Mouse (Mus musculus) heart, postnatal 14 days (tissue): ENCODE measurements around the gene Oscp1. TPM values are rescaled to one million over a fixed set of nuclear protein-coding genes. Genes with fewer than 3 reads are reported as not detected.

Experiments used
- DNase-seq, 2 experiments: peaks; one replicate each; pipeline ENCODE4 v3.0.0; 2021 to 2022
- intact Hi-C: fragments of 180-260 bp; cut with DNase I; formaldehyde crosslinking; loops from one replicate; pipeline ENCODE4 v1.15.1; 2025
- long read RNA-seq, 2 experiments: library from polyadenylated mRNA; stranded (forward); transcript quantifications; one replicate each; pipeline ENCODE4 v2.0.0; 2021
- total RNA-seq, 2 experiments: library from RNA; stranded (reverse); gene quantifications; 2 replicates each; pipeline ENCODE4 v1.2.3; 2021

Oscp1 gene
- 1 to 10 TPM; 1.8 to 2.4 TPM for total RNA-seq
- long read RNA-seq, experiment 1, full-length matches to known transcripts = 2 of 3 reads
- long read RNA-seq, experiment 1, partial matches to known transcripts = 1 of 3 reads
- long read RNA-seq, experiment 1, other reads (novel, unspliced or antisense) = 0 of 3 reads
- long read RNA-seq, experiment 2, full-length matches to known transcripts = 2 of 2 reads
- long read RNA-seq, experiment 2, partial matches to known transcripts = 0 of 2 reads
- long read RNA-seq, experiment 2, other reads (novel, unspliced or antisense) = 0 of 2 reads

DNA sequence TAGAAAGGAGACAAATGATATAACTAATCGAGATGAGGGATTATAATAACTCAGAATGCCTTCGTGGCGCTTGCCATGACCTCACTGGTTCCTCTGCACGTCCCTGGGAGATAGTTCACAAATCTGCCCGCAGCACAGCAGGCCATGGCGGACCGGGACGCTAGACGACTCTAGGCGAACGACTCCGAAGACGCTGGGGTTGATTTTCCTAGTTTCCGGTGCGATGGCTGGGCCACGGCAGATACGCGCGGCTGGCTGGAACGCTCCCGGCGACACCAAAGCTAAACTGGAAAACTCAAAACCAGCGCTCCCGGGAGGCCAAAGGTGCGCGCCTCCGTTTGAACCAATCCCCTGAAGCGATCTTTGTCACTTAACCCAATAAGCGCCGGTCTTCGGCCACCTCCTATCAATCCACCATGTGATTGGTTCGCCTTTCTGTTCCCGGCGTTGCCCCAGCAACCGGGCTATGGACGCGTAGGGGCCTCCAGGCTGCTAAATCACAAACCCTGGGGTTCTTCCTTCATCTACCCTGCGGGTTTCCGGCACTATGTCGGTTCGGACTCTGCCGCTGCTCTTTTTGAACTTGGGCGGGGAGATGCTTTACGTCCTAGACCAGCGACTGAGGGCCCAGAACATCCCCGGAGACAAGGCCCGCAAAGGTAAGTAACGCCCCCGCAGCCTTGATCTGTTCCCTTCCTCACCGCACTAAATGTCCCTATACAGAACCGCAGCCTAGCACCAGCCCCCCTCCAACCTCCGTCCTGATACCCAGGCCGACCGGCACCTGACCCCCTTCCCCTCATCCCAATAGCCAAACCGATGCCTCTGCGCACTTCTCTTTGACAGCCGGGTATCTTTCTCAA lies at the start of gene Oscp1:
Gene Oscp1 (plus strand): TSS at position 432 of the 863 bp plus-strand sequence.
- intact Hi-C loops = no loop called here
- peak; percentile 81 to 89 for DNase-seq

DNA sequence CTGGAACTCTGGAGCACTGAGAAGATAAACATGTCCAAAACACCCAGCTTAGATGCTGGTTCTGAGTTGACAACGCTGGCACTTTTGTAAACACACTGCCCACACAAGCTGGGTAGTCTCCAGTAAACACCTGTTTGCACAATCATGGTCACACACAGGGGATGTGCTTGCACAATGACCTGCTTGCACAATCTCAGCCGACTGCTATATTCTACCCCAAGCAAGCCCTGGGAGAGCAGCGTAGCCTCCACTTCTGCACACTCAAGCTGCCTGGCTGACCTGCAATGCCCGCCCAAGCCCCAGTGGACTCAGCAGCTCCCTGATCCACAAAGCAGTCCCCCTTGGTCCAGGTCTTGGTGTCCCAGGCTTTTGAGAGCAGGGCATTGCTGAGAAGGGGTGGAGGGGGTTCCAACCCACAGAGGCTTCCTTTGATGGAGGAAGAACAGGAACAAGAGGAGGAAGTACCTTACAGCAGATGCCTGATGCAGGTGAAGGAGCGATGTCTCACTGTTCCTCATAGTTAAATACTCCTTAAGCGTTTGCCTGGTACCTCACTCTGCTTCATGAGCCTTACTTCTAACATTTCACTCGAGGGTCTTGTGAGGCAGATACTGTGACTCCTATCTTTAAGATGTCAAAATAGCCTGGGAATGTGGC lies 40.6 kb upstream of the Oscp1 start:
- intact Hi-C loops = no loop called here
- no peak for DNase-seq

DNA sequence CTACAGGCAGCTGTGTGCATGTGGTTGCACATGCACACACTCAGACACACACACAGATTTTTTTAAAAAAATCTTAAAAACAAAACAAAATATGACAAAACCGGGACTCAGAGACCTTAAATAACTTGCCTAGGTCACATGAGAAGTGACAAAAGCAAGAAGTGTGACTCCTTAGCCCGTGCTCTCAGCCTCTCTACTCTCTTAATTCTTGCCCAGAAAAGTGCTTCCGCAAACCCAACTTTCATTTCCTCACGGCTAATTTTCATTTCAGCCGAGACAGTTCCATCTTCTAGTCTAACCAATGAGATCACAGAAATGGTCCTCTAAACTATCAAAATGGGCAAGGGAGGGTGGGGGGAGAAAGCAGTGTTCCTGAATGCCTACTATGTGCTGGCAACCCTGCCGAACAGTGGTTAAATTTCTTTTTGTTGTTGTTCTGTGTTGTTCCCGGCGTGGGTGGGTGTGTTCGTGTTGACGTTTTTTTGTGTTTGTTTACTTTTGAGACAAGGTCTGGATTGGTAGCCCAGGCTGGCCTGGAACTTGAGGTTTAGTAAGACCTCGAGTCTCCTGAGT lies 39.3 kb upstream of the Oscp1 start:
- DNase-seq = no peak
- intact Hi-C loops = no loop called here

DNA sequence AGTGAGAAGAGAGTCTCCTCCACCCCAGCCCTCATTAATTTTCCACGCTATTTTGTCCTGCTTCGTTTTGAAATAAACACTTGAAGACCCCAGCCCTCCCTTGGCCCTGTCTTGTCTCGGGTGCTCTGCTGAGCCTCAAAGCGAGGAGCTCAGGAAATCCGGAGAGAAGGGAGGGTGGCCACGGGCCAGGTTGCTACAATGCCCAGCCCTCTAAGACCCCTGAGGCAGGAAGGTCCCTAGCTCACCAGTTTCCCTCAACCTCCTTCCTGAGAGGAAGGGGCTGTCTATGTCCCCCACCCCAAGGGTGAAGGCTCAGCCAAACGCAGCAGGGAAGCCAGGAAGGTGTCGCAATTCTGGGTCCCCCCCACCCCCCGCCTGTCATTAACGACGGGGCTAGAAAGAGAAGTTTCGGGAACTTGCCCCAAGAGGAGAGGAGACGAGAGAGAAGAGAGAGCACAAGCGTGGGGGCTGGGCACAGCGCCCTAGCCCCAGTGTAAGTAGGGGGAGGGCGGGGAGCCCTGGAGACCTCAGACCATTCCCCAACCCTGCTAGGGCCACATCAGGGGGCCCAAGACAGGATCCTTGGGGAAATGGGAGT lies 34.0 kb upstream of the Oscp1 start, which contains the start of gene Csf3r:
Gene Csf3r (plus strand): TSS at position 248 of the 598 bp plus-strand sequence.
- intact Hi-C loops = no loop called here
- no peak for DNase-seq

DNA sequence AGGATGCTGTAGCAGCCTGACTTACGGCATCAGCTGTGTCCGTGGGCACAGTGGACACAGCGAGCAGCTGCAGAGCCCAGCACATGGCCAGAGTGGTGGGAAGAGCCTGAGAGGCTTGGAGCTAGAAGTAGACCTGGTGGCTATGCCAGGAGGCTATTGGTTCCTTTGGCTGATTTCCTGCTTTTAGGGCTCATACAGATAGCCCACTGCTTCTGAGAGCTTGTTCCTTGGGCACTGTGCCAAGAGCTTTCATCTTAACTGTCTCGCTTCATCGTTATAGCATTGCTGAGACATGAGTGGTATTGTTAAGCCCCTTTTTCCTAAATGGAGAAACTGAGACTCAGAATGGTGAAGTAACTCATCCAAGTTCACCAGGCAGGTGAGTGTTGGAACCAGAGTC lies 32.6 kb upstream of the Oscp1 start:
- intact Hi-C loops = no loop called here
- no peak for DNase-seq

DNA sequence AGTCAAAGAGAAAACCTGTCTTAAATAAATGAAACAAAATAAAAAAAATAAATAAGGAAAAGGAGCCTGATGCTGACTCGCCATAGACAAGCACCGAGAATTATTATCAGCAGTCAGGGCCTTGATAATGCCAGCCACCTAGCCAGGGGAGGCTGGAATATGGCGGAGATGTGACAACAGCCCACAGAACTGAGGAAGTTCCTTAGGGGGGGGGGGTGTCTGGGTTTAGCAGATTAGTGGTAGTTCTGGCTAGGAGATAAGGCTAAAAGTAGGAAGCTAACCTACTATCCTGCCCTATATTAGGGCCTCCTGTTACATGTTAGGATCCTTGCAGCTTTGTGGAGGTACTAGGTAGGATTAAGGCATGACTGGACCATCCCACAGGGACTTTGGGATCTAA lies 30.4 kb upstream of the Oscp1 start:
- intact Hi-C loops = no loop called here
- no peak for DNase-seq

DNA sequence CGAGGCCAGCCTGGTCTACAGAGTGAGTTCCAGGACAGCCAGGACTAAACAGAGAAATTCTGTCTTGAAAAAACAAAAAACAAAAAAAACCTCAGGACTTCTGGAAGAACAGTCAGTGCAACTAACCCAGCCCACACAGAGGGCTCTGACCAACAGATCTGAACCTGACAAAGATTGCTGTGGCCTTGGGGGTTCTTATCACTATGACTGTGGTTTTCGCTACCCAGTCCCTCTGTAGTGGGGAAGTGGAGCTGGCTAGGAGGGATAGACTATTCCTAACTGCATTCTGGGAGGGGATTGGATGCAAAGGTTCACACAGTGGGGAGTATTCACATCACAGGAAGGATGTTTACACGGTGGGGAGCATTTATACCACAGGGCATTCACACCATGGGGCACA lies 29.3 kb upstream of the Oscp1 start:
- DNase-seq = no peak
- intact Hi-C loops = no loop called here

DNA sequence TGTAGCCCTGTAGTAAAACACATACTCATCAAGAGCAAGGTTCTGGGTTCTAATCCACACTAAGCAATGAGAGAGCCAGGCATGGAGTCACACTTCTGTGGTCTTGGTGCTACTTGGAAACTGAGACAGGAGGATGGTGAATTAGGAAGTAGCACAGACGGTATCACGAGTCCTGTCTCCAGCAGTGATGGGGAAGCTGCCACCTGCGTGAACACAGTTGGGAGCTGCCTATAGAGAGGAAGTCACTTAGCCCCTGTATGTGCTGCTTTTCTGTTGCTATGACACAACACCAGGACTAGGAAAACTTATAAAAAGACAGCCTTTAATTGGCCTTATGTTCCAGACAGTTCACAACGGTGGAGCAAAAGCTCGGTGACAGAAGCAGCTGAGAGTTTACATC lies 27.7 kb upstream of the Oscp1 start:
- no peak for DNase-seq
- intact Hi-C loops = no loop called here

DNA sequence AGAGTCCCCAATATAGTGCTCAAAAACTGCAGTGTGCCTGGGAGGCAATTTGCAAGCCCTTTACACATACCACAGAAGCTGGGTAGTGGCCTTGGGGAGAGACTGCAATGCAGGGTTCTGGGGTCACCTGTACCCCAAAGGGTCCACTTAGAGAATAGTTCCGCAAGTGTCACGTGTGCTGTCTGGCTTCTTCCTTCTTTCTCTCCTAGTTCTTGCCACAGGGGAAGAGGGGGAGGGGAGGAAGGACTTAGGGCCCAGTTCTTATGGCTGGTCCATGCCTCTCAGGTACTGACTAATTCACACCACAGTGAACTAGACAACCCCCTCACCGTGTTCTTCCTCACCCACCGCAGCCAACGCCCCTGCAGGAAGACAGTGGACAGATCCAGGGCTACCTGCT lies 23.0 kb upstream of the Oscp1 start:
- intact Hi-C loops = no loop called here
- no peak for DNase-seq

DNA sequence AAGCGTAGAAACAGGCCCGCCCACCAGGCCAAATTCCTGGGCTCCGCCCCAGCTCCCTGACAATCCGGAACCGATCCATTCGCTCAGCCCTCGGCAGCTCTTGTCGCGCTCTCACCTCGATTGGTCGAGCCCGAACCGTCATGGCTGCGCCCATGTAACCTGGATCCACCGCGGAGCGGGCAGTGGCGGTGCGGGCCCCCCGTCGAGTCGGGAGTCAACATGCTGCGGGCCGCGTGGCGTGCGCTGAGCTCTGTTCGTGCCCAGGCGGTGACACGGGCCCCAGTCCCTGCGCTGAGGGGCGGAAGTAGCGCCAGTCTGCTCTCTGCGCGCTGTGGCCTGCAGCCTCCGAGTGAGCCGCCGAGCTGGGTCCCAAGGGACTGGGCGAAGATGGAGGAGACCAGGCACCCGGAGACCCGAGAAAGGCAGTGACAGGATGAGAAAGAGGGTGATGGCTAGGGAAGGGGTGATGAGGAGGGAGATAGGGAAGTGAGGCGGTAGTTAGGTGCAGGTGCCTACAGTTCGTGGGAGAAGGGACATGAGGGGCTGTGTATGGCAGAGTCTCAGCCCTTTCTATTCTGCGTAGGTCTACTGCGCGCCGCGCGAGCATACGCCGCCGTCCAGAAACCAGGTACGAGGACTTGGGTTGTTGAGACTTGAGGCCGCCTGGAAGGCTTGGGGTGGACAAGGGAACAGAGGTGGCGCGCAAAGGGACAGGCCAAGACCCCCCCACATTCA lies 11.3 kb upstream of the Oscp1 start, which contains the start of gene Mrps15:
Gene Mrps15 (plus strand): TSS at position 75 of the 735 bp plus-strand sequence.
- intact Hi-C loops = no loop called here
- DNase-seq = peak; percentile 82 to 88

DNA sequence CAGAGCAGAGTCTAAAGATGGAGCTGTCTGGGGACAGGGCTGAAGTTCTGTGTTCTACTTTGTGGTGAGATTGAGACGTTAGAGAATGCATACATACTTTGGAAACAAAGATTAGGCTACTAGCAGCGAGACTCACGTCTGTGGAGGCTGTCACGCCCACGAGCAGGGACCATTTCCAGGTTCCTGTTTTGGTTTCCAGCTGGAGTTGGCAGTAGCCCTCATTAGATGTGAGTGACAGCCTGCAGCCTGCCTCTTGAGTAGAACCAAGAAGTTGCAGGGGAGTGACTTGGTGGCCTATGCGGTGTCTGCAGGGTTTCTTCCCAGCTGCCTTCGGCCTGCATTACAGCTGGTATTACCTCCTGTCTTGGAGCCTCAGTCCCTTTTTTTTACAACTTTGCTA lies 6.7 kb upstream of the Oscp1 start:
- intact Hi-C loops = no loop called here
- DNase-seq = peak; percentile 19 to 27

DNA sequence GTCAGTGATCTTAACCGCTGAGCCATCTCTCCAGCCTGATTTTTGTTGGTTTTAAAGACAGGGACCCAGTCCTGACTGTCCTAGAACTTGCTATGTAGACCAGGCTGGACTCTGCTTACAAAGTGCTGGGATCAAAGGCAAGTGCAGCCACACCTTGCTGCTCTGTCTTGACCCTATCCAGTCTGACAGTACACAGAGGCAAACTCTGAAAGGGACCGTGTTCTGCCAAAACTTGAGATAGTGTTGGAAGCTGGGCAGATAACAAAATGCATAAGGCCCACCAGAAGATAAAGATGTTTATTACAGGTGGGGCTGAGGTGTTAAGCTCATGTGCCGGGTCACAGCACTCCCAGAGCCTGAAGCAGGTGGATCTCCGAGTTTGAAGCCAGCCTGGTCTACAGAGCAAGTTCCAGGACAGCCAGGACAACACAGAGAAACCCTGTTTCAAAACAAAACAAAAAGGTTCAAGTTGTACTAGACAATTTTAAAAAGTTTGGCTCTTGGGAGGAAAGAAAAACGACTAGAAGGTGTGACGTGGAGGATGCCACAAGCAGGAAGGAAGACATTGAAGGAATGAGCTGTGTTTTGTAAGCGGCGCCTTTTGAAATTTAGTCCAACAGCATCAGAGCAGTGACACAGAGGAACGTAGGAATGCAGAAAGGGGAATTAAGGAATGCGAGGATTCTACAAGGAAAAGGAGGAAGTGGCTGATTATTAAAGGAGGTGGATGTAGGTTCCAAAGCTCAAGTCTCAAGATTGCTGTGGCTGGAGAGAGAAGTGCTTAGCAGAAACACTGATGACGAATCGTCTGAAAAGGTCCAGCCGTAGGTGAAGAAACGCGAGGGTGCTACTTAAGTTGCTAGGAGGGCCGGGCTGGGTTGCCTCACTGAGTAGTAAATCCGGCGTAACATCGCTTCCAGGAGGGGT lies 895 bp upstream of the Oscp1 start:
- intact Hi-C loops = no loop called here
- DNase-seq = no peak

DNA sequence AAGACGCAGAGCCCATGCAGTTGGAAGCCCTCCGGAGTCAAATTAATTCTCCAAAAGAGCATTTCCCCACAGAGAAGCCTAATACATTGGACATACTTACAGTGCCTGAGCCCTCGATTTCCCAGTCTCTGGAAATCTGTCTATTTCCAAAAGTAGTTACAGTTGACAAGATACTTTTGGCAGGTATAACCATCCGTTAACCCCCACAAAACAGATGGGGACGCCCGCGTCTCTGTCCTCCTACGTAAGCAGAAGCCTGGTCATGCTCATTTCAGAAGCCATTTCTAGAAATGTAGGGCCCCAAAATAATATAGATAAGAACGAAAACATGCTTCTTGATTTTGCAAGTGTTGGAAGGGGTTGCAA lies 615 bp downstream of the Oscp1 start:
- intact Hi-C loops = no loop called here
- DNase-seq = no peak

DNA sequence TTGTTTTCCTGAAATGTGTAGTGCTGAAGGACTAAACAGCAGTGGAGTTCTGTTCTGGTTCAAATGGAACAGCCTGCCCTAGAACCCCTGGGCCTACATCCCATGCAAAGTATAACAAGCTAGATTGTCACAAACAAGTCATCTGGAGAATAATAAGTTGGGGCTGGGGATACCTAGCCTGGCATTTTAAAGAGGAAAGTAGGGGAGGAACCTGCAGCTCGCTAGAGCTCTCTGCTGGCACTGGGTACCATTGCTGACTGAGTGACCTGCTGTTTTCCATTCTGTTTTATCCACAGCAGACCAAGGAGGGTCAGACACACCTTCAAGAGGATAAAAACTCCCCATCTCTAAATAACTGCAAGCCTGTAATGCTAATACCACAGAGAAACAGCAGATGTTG lies 4.5 kb downstream of the Oscp1 start:
- intact Hi-C loops = no loop called here
- no peak for DNase-seq

DNA sequence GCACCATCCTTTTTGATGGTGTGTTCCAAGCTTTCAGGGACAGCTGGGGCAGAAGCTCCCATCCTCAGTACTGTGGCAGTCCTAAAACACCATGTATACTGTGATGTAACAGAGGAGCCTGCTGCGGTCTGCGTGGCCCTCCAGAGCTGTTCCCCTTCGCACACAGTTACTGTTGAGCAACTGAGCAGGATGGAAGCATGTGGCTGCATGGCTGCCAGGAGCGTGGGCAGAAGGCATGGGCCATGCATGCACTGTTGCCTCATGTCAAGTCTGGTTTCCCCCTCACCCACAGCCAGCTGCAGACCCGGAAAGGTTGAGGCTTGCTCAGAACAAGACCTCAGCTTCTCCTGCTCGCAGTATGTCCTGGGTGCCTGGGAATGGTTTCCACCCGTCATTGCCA lies 6.9 kb downstream of the Oscp1 start:
- intact Hi-C loops = no loop called here
- DNase-seq = no peak

DNA sequence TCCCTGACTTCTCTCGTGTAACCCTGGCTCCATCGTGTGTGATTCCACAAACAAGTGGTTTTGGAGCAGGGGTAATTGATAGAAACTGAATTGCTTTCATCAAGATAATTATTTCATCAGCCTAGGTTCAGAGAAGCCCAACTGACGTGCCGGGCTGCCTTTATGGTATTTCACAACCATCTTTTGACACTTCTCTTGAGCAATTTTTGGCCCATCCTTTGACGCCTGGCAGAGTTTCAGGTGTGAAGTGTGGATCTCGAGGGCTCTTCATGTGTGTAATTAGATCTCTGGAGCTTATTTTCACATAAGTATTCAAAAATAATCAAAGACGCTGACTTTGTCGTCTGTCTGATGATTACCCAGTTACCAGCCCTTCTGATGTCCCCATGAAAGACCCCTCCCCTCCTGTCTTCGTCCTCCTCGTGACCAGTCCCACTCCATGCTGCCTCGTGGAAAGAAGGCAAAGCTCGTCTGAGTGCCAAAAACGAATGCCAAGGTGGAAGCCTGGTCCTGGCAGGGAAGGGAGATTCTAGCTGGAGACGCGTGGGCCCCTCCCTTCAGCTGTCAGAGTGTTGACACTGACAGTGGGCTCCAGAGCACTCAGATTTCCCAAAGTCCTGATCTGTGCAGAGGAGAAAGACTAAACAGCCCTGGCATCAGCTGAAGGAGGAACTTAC lies 9.2 kb downstream of the Oscp1 start:
- intact Hi-C loops = no loop called here
- DNase-seq = peak; percentile 20 to 26

DNA sequence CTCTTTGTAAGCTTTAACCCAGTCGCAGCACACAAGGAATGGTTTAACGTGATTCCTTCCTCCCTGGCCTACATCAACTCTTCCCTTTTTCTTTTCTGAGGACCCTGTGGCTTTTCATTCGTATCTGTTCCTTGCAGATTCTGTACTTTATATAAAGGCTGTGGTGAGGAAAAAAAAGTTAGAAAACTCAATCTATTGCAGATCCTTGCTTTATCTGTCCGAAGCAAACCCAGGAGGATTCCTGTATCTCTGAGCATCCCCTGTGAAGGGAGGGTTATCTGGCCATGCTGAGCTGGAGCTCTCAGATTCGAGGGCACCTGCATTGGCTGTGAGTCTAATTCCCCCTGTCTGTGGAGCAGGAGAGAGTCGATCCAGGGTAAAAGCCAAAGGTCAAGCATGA lies 10.5 kb downstream of the Oscp1 start:
- intact Hi-C loops = no loop called here
- no peak for DNase-seq

DNA sequence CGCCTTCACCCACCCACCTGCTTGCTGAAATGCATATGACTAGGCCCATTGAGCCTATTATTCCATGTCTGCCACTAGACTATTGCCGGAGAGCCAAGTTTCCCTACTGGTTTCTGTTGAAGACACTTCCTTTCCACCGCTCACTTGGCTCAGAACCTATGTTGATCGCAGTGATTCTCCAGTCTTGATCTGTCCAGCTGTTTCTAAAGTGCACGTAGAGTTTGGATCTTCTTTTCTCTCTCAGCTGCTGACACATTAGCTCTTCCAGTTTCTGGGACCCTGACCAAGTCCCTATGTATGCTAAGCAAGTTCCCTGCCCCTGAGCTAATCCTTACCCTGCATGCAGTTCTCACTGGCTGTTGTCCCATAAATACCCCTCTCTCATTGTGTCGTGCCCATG lies 19.5 kb downstream of the Oscp1 start:
- no peak for DNase-seq
- intact Hi-C loops = no loop called here
